Mouse (Mus musculus): ENCODE data around the gene Pi4k2a. TPM values are rescaled to one million over a fixed set of nuclear protein-coding genes. Genes with fewer than 3 reads are reported as not detected.
A peak's percentile ranks its signal among the peaks of the same experiment; 100 is the strongest.

Gene Pi4k2a
- polyA plus RNA-seq, 1 experiment: 22.3 TPM

GRCm38 (mm10) chr19:42139724-42140517 lies 49.7 kb downstream of the Pi4k2a start:
- Histone ChIP-seq H3K36me3 (ENCODE audit: control insufficient read depth, insufficient read depth, low read length) (no peaks in the 10 kb centered on the region), H3K4me1 (ENCODE audit: control insufficient read depth, insufficient read depth, insufficient read length) (no peaks in the 10 kb centered on the region), H3K4me3 (ENCODE audit: extremely low read depth, insufficient read depth, insufficient read length) (no peak overlapping the region), H3K27me3 (ENCODE audit: control insufficient read depth, insufficient read depth, low read length) (no peaks in the 10 kb centered on the region), H3K27ac (ENCODE audit: insufficient read depth, low read length) (no peak overlapping the region)
- TF ChIP-seq CTCF (IDR thresholded peaks at IDR 0.05; ENCODE audit: extremely low read depth, insufficient read depth, insufficient read length, insufficient replicate concordance) (no peak), POLR2A (IDR thresholded peaks at IDR 0.05; ENCODE audit: low read depth, low read length) (no peak)
- 81% methylated on average over 5 of the region's 5 CpGs for WGBS
- no peak for DNase-seq (ENCODE audit: low read depth in 1 of 2, low spot score in 2 of 2)

GRCm38 (mm10) chr19:42141998-42142397 lies 51.7 kb downstream of the Pi4k2a start:
- no peak overlapping the region for H3K27ac ChIP-seq (ENCODE audit: insufficient read depth, low read length)
- H3K4me3 ChIP-seq (ENCODE audit: extremely low read depth, insufficient read depth, insufficient read length): no peak overlapping the region
- H3K27me3 ChIP-seq (ENCODE audit: control insufficient read depth, insufficient read depth, low read length): no peaks in the 10 kb centered on the region
- H3K36me3 ChIP-seq (ENCODE audit: control insufficient read depth, insufficient read depth, low read length): no peaks in the 10 kb centered on the region
- TF ChIP-seq POLR2A (IDR thresholded peaks at IDR 0.05; ENCODE audit: low read depth, low read length) (no peak), CTCF (IDR thresholded peaks at IDR 0.05; ENCODE audit: extremely low read depth, insufficient read depth, insufficient read length, insufficient replicate concordance) (no peak)
- H3K4me1 ChIP-seq (ENCODE audit: control insufficient read depth, insufficient read depth, insufficient read length): peaks cover 1% of the 10 kb centered on the region; the same call in 1 of the 2 replicates
- WGBS: 92% methylated on average over 3 of the region's 3 CpGs
- DNase-seq (ENCODE audit: low read depth in 1 of 2, low spot score in 2 of 2): no peak

- no peak for DNase-seq (ENCODE audit: low read depth in 1 of 2, low spot score in 2 of 2)
- Histone ChIP-seq H3K4me1 (ENCODE audit: control insufficient read depth, insufficient read depth, insufficient read length) (peaks cover 5% of the 10 kb centered on the region), H3K27ac (ENCODE audit: insufficient read depth, low read length) (no peak overlapping the region), H3K4me3 (ENCODE audit: extremely low read depth, insufficient read depth, insufficient read length) (no peak overlapping the region), H3K36me3 (ENCODE audit: control insufficient read depth, insufficient read depth, low read length) (no peaks in the 10 kb centered on the region), H3K27me3 (ENCODE audit: control insufficient read depth, insufficient read depth, low read length) (peaks cover 2% of the 10 kb centered on the region; the same call in 1 of the 2 replicates)
- 85% methylated on average over 2 of the region's 2 CpGs for WGBS
- no peak for TF ChIP-seq POLR2A (IDR thresholded peaks at IDR 0.05; ENCODE audit: low read depth, low read length)
- TF ChIP-seq CTCF (IDR thresholded peaks at IDR 0.05; ENCODE audit: extremely low read depth, insufficient read depth, insufficient read length, insufficient replicate concordance): no peak
Observed at GRCm38 (mm10) chr19:42142757-42143156, 52.5 kb downstream of the Pi4k2a start.

GRCm38 (mm10) chr19:42144067-42144466 lies 53.8 kb downstream of the Pi4k2a start:
- Histone ChIP-seq H3K4me3 (ENCODE audit: extremely low read depth, insufficient read depth, insufficient read length) (no peak overlapping the region), H3K27ac (ENCODE audit: insufficient read depth, low read length) (no peak overlapping the region), H3K36me3 (ENCODE audit: control insufficient read depth, insufficient read depth, low read length) (no peaks in the 10 kb centered on the region), H3K4me1 (ENCODE audit: control insufficient read depth, insufficient read depth, insufficient read length) (peaks cover 12% of the 10 kb centered on the region), H3K27me3 (ENCODE audit: control insufficient read depth, insufficient read depth, low read length) (peaks cover 7% of the 10 kb centered on the region)
- DNase-seq (ENCODE audit: low read depth in 1 of 2, low spot score in 2 of 2): peak in 1 of 2 experiments; percentile 23
- 49% methylated on average over 6 of the region's 6 CpGs for WGBS
- TF ChIP-seq POLR2A (IDR thresholded peaks at IDR 0.05; ENCODE audit: low read depth, low read length): no peak
- TF ChIP-seq CTCF (IDR thresholded peaks at IDR 0.05; ENCODE audit: extremely low read depth, insufficient read depth, insufficient read length, insufficient replicate concordance): no peak

- H3K27me3 ChIP-seq (ENCODE audit: control insufficient read depth, insufficient read depth, low read length): peaks cover 7% of the 10 kb centered on the region
- no peak overlapping the region for H3K4me3 ChIP-seq (ENCODE audit: extremely low read depth, insufficient read depth, insufficient read length)
- peak; percentile 52 to 72 for DNase-seq (ENCODE audit: low read depth in 1 of 2, low spot score in 2 of 2)
- TF ChIP-seq CTCF (IDR thresholded peaks at IDR 0.05; ENCODE audit: extremely low read depth, insufficient read depth, insufficient read length, insufficient replicate concordance) (peak; percentile 60; the same call in 1 of the 2 replicates), POLR2A (IDR thresholded peaks at IDR 0.05; ENCODE audit: low read depth, low read length) (no peak)
- H3K27ac ChIP-seq (ENCODE audit: insufficient read depth, low read length): no peak overlapping the region
- WGBS: 37% methylated on average over 8 of the region's 8 CpGs
- peaks cover 12% of the 10 kb centered on the region for H3K4me1 ChIP-seq (ENCODE audit: control insufficient read depth, insufficient read depth, insufficient read length)
- H3K36me3 ChIP-seq (ENCODE audit: control insufficient read depth, insufficient read depth, low read length): no peaks in the 10 kb centered on the region
Observed at GRCm38 (mm10) chr19:42144541-42145167, 54.4 kb downstream of the Pi4k2a start.

- Histone ChIP-seq H3K4me3 (ENCODE audit: extremely low read depth, insufficient read depth, insufficient read length) (no peak overlapping the region), H3K36me3 (ENCODE audit: control insufficient read depth, insufficient read depth, low read length) (no peaks in the 10 kb centered on the region), H3K4me1 (ENCODE audit: control insufficient read depth, insufficient read depth, insufficient read length) (peaks cover 12% of the 10 kb centered on the region), H3K27me3 (ENCODE audit: control insufficient read depth, insufficient read depth, low read length) (peaks cover 7% of the 10 kb centered on the region), H3K27ac (ENCODE audit: insufficient read depth, low read length) (no peak overlapping the region)
- 53% methylated on average over 4 of the region's 4 CpGs for WGBS
- no peak for DNase-seq (ENCODE audit: low read depth in 1 of 2, low spot score in 2 of 2)
- TF ChIP-seq POLR2A (IDR thresholded peaks at IDR 0.05; ENCODE audit: low read depth, low read length) (no peak), CTCF (IDR thresholded peaks at IDR 0.05; ENCODE audit: extremely low read depth, insufficient read depth, insufficient read length, insufficient replicate concordance) (no peak)
Observed at GRCm38 (mm10) chr19:42145210-42145609, 54.9 kb downstream of the Pi4k2a start.

All from spleen, adult 2 months (tissue).